Mouse (Mus musculus): ENCODE measurements around the gene Ak9.

Gene Ak9

DNA sequence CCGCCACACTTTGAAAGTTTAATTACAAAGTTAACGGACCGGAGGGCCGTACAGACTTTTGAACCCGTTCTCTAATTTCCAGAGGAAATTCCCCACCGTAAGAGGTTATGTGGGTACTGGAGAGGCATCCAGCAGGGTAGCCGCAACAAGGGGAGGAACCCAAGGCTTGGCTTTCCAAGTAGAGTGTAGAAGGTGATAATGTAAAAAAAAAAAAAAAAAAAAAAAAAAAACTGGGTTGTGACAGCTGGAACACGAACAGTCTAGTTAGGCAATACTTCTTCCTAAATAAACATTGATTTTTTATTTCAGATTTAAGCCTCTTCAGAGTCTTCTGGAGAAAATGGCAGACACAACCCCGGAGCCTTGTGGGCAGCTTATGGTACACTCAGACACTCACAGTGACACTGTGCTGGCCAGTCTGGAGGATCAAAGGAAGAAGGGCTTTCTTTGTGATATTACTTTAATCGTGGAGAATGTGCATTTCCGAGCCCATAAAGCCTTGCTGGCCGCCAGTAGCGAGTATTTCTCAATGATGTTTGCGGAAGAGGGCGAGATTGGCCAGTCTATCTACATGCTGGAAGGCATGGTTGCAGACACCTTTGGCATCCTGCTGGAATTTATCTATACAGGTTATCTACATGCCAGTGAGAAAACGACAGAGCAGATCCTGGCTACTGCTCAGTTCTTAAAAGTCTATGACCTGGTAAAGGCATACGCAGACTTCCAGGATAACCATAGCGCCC is 147.2 kb downstream of the Ak9 start:
- no peak for DNase-seq (ENCODE audit: low read depth, low spot score)

DNA sequence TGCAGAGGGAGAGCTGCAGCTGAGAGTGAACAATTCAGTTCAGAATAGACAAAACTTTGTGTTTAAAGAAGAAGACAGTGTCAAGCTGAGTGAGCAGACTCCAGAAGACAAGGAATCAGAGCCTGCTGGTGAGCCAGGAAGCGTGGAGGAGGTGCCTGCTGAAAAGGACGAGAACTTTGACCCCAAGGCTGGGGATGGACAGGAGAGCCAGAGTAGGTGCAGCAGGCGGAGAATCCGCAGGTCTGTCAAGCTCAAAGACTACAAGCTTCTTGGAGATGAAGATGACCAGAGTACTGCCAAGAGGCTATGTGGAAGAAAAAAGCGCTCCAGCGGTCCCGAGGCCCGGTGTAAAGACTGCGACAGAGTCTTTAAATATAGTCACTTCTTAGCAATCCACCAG is 147.9 kb downstream of the Ak9 start:
- DNase-seq (ENCODE audit: low read depth, low spot score), result no peak

DNA sequence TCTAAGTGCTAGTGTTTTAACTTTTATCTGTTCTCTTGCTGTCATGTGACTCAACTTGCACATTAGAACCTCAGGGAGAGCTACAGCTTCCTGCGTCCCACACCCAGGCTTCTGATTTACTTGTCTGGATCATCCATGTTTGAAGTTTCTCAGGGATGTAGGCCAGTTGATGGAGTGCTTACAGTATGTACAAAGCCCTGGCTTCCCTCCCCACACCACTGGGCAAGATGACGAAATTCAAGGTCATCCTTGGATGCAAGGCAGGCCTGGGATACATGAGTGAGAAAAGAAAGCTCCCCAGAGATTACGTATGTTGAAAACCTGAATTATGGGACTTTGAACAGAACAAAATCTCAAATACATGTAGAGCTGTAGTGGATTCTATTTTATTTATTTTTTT is 149.0 kb downstream of the Ak9 start:
- DNase-seq (ENCODE audit: low read depth, low spot score), result no peak

GRCm38 (mm10) chr10:41459990-41460389 is 156.2 kb downstream of the Ak9 start:
- no peak for DNase-seq (ENCODE audit: low read depth, low spot score)

GRCm38 (mm10) chr10:41460501-41460900 is 156.7 kb downstream of the Ak9 start:
- DNase-seq (ENCODE audit: low read depth, low spot score), result no peak

- no peak for DNase-seq (ENCODE audit: low read depth, low spot score)
Measured at GRCm38 (mm10) chr10:41461057-41461722, 157.4 kb downstream of the Ak9 start.

- DNase-seq (ENCODE audit: low read depth, low spot score), result no peak
Measured at GRCm38 (mm10) chr10:41464401-41464955, 160.7 kb downstream of the Ak9 start.

- no peak for DNase-seq (ENCODE audit: low read depth, low spot score)
Measured at GRCm38 (mm10) chr10:41467325-41467724, 163.5 kb downstream of the Ak9 start.

DNA sequence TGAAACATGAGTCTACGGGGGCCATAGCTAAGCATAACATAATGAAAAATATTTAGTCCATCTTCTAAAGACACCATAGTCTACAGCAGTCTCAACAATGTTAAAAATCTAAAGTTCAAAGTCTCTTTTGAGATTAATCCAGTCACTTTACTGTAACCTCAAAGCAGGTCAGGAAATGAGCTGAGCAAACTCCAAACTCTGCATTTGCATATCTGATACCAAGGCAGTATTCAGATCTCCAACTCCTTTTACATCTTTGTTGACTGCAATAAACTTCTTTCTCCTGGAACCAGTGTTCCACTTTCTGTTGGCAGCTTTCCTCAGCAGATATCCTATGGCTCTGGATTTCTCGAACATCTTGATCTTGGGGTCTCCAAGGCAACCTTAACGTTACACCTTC is 166.9 kb downstream of the Ak9 start:
- no peak for DNase-seq (ENCODE audit: low read depth, low spot score)

DNA sequence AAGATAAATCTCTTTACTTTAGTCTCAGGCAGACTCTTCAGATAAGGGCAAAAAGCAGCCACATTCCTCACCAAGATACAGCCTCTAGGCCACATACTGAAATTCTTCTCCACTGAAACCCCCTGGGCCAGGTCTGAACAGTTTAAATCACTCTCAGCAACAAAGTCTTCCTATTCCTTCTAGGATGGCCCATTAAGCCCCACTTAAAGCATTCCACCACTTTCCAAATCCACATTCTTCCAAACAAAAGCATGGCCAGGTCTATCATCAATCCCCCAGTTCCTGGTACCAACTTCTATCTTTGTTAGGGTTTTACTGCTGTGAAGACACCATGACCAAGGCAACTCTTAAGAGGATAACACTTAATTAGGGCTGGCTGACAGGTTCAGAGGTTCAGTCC is 168.8 kb downstream of the Ak9 start:
- DNase-seq (ENCODE audit: low read depth, low spot score), result no peak

GRCm38 (mm10) chr10:41472962-41473481 is 169.2 kb downstream of the Ak9 start:
- no peak for DNase-seq (ENCODE audit: low read depth, low spot score)

DNA sequence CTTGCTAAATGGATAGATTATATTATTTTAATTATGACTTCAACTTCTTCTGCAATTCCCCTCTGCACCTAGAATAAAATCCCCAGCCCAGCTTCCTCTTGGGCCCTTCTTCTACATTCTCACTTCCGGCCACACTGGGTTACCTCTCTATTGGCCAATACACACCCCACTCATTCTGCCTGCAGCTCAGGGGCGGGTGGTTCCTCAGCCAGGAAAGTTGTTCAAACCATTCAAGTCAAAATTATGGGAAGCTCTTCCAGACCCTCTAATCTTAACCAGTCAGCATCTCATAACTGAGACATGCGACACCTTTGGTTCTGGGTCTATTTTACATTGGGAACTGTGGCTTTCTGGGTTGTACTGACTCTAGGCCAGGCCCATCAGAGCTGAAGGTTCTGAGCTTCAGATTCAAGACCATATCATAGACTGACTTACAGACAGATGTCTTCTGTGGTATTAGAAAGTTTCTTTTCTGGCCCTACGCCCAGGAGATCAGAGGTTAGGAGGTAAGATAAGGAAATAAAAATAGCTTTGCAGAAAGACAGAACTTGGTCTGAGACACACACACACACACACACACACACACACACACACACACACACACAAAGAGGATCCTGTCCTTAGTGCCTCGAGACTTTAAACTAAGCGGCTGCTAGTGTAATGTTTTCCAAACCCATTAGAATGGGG is 170.1 kb downstream of the Ak9 start:
- DNase-seq (ENCODE audit: low read depth, low spot score), result no peak

- no peak for DNase-seq (ENCODE audit: low read depth, low spot score)
Measured at GRCm38 (mm10) chr10:41474981-41475391, 171.2 kb downstream of the Ak9 start.

- no peak for DNase-seq (ENCODE audit: low read depth, low spot score)
Measured at GRCm38 (mm10) chr10:41476171-41477017, 172.6 kb downstream of the Ak9 start, which contains the start of gene Mical1. TSS of gene Mical1 (plus strand) at chr10:41476314.

- no peak for DNase-seq (ENCODE audit: low read depth, low spot score)
Measured at GRCm38 (mm10) chr10:41477018-41477277, 173.2 kb downstream of the Ak9 start.

GRCm38 (mm10) chr10:41477278-41478181 is 173.8 kb downstream of the Ak9 start:
- no peak for DNase-seq (ENCODE audit: low read depth, low spot score)

DNA sequence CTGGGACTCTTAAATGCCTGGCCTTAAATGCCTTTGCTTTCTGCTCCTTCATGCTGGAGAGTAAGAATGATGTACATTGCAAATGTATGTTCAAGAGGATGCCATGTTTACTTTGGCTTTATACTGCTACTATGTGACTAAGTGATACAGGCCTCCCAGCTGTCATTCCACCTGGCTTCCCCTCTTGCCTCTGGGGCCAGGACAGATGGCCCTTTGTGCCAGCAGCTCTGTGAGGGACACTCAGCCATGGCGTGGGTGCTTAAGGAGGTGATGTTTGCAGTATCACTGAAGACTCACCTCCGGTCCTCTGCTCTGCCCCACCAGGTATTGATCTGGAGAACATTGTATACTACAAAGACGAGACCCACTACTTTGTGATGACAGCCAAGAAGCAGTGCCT is 176.2 kb downstream of the Ak9 start:
- no peak for DNase-seq (ENCODE audit: low read depth, low spot score)

DNA sequence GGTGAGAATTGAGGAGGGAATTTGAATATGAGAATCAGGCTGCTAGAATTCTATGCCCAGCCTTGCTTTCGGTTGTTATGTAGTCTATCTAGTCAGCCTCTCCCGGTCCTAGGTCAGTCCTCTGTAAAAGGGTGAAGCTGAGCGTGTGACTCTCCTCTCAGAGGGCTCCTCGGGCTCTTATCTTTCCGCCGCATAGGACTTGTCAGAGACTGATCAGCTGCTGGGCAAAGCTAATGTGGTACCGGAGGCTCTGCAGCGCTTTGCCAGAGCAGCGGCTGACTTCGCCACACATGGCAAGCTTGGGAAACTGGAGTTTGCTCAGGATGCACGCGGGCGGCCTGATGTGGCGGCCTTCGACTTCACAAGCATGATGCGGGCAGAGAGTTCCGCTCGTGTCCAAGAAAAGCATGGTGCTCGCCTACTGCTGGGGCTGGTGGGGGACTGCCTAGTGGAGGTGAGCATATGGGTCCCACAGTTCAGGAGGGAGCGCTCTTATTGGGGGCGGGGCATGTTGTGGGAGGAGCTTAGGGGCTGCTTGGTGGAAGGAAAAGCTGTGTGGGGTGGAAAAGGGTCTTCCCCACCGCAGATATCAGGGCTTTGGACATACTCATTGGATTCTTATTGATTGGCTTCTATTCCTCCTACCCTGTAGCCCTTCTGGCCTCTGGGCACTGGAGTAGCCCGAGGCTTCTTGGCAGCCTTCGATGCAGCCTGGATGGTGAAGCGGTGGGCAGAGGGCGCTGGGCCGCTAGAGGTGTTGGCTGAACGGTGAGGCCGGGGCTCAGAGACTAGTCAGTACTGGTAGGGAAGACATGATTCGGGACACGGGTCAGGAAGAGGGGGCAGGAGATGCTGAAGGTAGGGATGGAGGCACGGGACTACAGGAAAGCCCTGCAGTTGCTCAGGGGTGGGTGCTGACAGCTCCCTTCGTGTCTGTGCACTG is 177.4 kb downstream of the Ak9 start:
- no peak for DNase-seq (ENCODE audit: low read depth, low spot score)

- no peak for DNase-seq (ENCODE audit: low read depth, low spot score)
Measured at GRCm38 (mm10) chr10:41482446-41482845, 178.7 kb downstream of the Ak9 start.
